Mouse (Mus musculus) kidney, adult 2 months (tissue): Measurements from ENCODE around the gene Ncoa3. TPM values are rescaled to one million over a fixed set of nuclear protein-coding genes. Genes with fewer than 3 reads are reported as not detected.

Experiments used
- DNase-seq: peaks from one replicate; pipeline ENCODE4 v3.0.0; 2021
- H3K27ac ChIP-seq: fragments of 200-500 bp; 2 replicates; pipeline ENCODE4 v1.5.1; 2012; ENCODE audit warnings: low read depth, low read length, control low read depth, inconsistent platforms; ENCODE audit not compliant: insufficient read depth
- H3K27me3 ChIP-seq: fragments of 200-500 bp; replicated peaks from 2 replicates; pipeline ENCODE4 v1.6.1; 2012; ENCODE audit warnings: mild to moderate bottlenecking, moderate library complexity, low read length, inconsistent platforms; ENCODE audit not compliant: control insufficient read depth, insufficient read depth
- H3K36me3 ChIP-seq: fragments of 200-500 bp; 2 replicates; pipeline ENCODE4 v1.6.1; 2012; ENCODE audit warnings: mild to moderate bottlenecking, moderate library complexity, low read length, inconsistent platforms; ENCODE audit not compliant: control insufficient read depth, insufficient read depth
- H3K4me1 ChIP-seq: fragments of 200-500 bp; 2 replicates; pipeline ENCODE4 v1.6.1; 2011; ENCODE audit warnings: low read length; ENCODE audit not compliant: control insufficient read depth, insufficient read depth
- H3K4me3 ChIP-seq: fragments of 200-500 bp; 2 replicates; pipeline ENCODE4 v1.5.1; 2011; ENCODE audit warnings: mild to moderate bottlenecking, low read depth, low read length, control low read depth; ENCODE audit not compliant: insufficient read depth
- CTCF ChIP-seq: fragments of 200-500 bp; conservative IDR thresholded peaks from 2 replicates; pipeline ENCODE4 v1.5.1; 2011; ENCODE audit warnings: low read depth, mild to moderate bottlenecking, control low read depth, low read length, moderate library complexity, mixed read lengths; ENCODE audit not compliant: insufficient read depth, insufficient read length
- POLR2A ChIP-seq: fragments of 200-500 bp; IDR thresholded peaks from one replicate; pipeline ENCODE4 v1.6.1; 2011; ENCODE audit warnings: low read depth, low read length, control low read depth
- WGBS: fragments of 180-500 bp; shearing (Covaris S2); methylation state at CpG from one replicate; pipeline ENCODE4 v1.1.7; 2018; 5-methylcytosine and 5-hydroxymethylcytosine counted together
- polyA plus RNA-seq: library from polyadenylated mRNA; depleted of rRNA; stranded (reverse); fragments of >200 nt; gene quantifications from 2 replicates; pipeline ENCODE4 v1.2.3, GENCODE M21; 2012

Gene Ncoa3
- polyA plus RNA-seq, 1 experiment = 36.3 TPM

- TF ChIP-seq POLR2A (no peak), CTCF (no peak)
- WGBS = 89% methylated on average over 9 of the region's 9 CpGs
- no peaks in the 10 kb centered on the region for H3K27me3 ChIP-seq
- no peaks in the 10 kb centered on the region; the same call in 1 of the 2 replicates for H3K36me3 ChIP-seq
- H3K4me1 ChIP-seq = peaks cover 14% of the 10 kb centered on the region
- no peak overlapping the region for H3K27ac ChIP-seq
- no peak for DNase-seq
- no peak overlapping the region for H3K4me3 ChIP-seq
Measured at GRCm38 (mm10) chr2:166077371-166077770, 84.9 kb downstream of the Ncoa3 start.

- Histone ChIP-seq H3K27ac (no peak overlapping the region), H3K27me3 (no peaks in the 10 kb centered on the region), H3K36me3 (no peaks in the 10 kb centered on the region), H3K4me1 (peaks cover 14% of the 10 kb centered on the region), H3K4me3 (no peak overlapping the region)
- TF ChIP-seq POLR2A = no peak
- no peak for TF ChIP-seq CTCF
- 94% methylated on average over 14 of the region's 14 CpGs for WGBS
- DNase-seq = no peak
Measured at GRCm38 (mm10) chr2:166079231-166079630, 86.8 kb downstream of the Ncoa3 start.

- peak; percentile 76 for DNase-seq
- no peak for TF ChIP-seq CTCF
- TF ChIP-seq POLR2A = no peak
- peaks cover 14% of the 10 kb centered on the region for H3K4me1 ChIP-seq
- H3K27ac ChIP-seq = peak overlapping the region; percentile 15
- H3K36me3 ChIP-seq = no peaks in the 10 kb centered on the region
- no peak overlapping the region for H3K4me3 ChIP-seq
- no peaks in the 10 kb centered on the region for H3K27me3 ChIP-seq
- 38% methylated on average over 17 of the region's 17 CpGs for WGBS
Measured at GRCm38 (mm10) chr2:166079961-166080885, 87.8 kb downstream of the Ncoa3 start.

- Histone ChIP-seq H3K27ac (peak overlapping the region; percentile 15), H3K27me3 (no peaks in the 10 kb centered on the region), H3K36me3 (no peaks in the 10 kb centered on the region), H3K4me1 (peaks cover 15% of the 10 kb centered on the region), H3K4me3 (peak overlapping the region; percentile 19; the same call in 1 of the 2 replicates)
- 77% methylated on average over 21 of the region's 21 CpGs for WGBS
- DNase-seq = peak; percentile 84
- TF ChIP-seq CTCF = no peak
- no peak for TF ChIP-seq POLR2A
Measured at GRCm38 (mm10) chr2:166080967-166081750, 88.7 kb downstream of the Ncoa3 start.

GRCm38 (mm10) chr2:166082193-166082592 lies 89.8 kb downstream of the Ncoa3 start:
- peak; percentile 86 for DNase-seq
- WGBS = 61% methylated on average over 5 of the region's 5 CpGs
- peaks cover 21% of the 10 kb centered on the region for H3K4me1 ChIP-seq
- no peak for TF ChIP-seq POLR2A
- TF ChIP-seq CTCF = peak; percentile 87
- no peaks in the 10 kb centered on the region for H3K27me3 ChIP-seq
- no peaks in the 10 kb centered on the region for H3K36me3 ChIP-seq
- H3K4me3 ChIP-seq = no peak overlapping the region
- no peak overlapping the region for H3K27ac ChIP-seq

- Histone ChIP-seq H3K36me3 (no peaks in the 10 kb centered on the region), H3K4me1 (peaks cover 21% of the 10 kb centered on the region), H3K27me3 (no peaks in the 10 kb centered on the region), H3K27ac (no peak overlapping the region), H3K4me3 (no peak overlapping the region)
- no peak for TF ChIP-seq POLR2A
- no peak for TF ChIP-seq CTCF
- 93% methylated on average over 10 of the region's 10 CpGs for WGBS
- no peak for DNase-seq
Measured at GRCm38 (mm10) chr2:166082661-166083060, 90.2 kb downstream of the Ncoa3 start.

GRCm38 (mm10) chr2:166083542-166084031 lies 91.2 kb downstream of the Ncoa3 start:
- 82% methylated on average over 9 of the region's 9 CpGs for WGBS
- no peak for DNase-seq

More at GRCm38 (mm10) chr2:166083542-166084031, 91.2 kb downstream of the Ncoa3 start:
- Histone ChIP-seq H3K27me3 (no peaks in the 10 kb centered on the region), H3K4me3 (no peak overlapping the region), H3K27ac (no peak overlapping the region), H3K4me1 (peaks cover 21% of the 10 kb centered on the region), H3K36me3 (no peaks in the 10 kb centered on the region)
- TF ChIP-seq POLR2A (no peak), CTCF (no peak)
